Mouse (Mus musculus) left cerebral cortex, adult 8-10 months (tissue): ENCODE results near the gene Sbk1. TPM values are rescaled to one million over a fixed set of nuclear protein-coding genes. Genes with fewer than 3 reads are reported as not detected.
A peak's percentile ranks its signal among the peaks of the same experiment; 100 is the strongest.
"Not testable (repeated sequence)": the region's sequence is repeated elsewhere in the genome, so short reads cannot be mapped to it uniquely, and the experiment has no call there.

Experiments
- DNase-seq, 2 experiments: peaks; one replicate each; pipeline ENCODE4 v3.0.0; 2022; ENCODE audit warnings: low spot score in 2 of 2
- total RNA-seq, 4 experiments: library from RNA; stranded (reverse); gene quantifications; 2 replicates each; pipeline ENCODE4 v1.2.4; 2022

Gene Sbk1
- total RNA-seq, 4 experiments from 2014 or later: 50.0 to 62.1 (median 56.5) TPM

DNA sequence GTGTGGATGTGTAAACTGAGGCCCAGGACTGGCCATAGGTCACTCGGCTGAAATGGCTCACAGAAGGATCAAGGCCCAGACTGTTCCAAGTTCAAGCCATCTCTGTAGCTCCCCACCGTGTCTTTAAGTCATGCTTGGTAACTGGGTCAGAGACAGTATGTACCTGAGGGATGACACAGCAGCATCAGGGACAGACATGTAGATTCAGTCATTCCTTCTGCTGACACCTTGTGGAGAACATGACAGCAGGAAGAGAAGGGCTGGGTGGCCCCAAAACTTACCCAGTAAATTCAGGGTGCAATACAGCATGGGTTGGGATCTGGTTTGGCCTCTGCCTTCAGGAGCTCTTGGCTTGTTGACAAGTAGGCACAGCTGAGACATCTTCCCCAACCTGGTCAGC, 13.9 kb downstream of the Sbk1 start:
- no peak for DNase-seq

DNA sequence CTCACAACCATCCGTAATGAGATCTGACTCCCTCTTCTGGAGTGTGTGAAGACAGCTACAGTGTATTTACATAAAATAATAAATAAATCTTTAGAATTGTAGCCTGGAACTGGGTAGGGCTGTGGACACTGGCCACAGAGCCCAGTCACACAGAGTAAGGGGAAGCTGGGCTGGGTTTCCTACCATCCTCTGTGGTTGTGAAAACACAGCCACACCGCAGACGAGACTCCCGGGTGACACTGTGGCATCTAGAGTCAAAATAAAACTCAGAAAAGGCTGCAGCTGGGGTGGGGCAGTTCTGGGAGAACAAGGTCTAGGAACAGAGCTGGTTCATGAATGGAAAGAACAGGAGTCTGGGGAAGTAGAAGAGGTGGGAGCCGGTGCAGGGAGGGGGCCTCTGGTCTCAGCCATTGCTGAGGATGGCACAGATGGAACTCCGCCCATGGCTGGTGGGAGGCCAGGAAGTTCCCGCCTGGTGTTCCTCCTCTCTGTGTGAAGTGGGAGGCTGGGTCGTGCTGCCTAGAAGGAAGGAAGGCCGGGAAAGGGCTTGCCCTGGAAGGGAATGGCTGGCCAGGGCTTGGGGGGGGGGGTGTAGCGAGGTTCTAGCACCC, 15.2 kb downstream of the Sbk1 start:
- peak in 1 of 2 experiments; percentile 61 for DNase-seq

GRCm38 (mm10) chr7:126288104-126288497, 15.7 kb downstream of the Sbk1 start:
- DNase-seq: no peak

GRCm38 (mm10) chr7:126288571-126289091, 16.2 kb downstream of the Sbk1 start:
- no peak for DNase-seq

GRCm38 (mm10) chr7:126289371-126289770, 17.0 kb downstream of the Sbk1 start:
- no peak for DNase-seq

DNA sequence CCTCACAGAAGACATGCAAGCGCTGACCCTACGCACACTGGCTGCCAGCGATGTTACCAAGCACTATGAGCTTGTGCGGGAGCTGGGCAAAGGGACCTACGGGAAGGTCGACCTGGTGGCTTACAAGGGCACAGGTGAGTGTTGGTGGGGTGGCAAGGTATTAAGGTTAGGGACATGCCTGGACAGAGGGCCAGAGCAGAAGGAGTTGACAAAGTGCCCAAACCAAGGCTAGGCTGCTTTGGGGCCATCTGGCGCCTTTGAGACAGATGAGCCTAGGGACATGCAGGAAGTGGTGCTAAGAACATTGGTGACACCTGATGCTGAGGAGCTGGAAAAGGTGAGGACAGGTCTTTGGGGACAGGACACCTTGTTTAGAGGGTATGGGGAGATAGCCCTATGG, 17.5 kb downstream of the Sbk1 start:
- DNase-seq: no peak

- no peak for DNase-seq
These were observed 19.5 kb downstream of the Sbk1 start for GRCm38 (mm10) chr7:126291681-126292545.

DNA sequence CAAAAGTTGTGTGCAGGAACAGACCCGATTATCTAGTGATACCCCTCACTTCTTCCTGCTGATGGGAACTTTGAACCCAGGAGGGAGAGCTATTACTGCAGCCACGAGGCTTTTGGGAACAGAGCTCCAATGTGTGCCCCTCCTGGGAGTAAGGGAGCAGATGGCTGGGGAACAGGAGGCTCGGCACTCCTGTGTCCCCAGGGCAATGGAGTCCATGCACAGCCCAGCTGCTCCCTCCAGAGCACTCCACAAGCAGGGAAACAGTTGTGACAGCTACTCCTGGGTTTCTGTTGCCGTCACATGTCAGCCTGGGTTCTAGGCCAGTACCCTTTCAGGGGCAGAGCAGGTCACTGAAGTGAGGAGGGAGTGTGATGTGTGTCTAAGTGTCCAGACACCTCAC, 20.7 kb downstream of the Sbk1 start:
- no peak for DNase-seq

DNA sequence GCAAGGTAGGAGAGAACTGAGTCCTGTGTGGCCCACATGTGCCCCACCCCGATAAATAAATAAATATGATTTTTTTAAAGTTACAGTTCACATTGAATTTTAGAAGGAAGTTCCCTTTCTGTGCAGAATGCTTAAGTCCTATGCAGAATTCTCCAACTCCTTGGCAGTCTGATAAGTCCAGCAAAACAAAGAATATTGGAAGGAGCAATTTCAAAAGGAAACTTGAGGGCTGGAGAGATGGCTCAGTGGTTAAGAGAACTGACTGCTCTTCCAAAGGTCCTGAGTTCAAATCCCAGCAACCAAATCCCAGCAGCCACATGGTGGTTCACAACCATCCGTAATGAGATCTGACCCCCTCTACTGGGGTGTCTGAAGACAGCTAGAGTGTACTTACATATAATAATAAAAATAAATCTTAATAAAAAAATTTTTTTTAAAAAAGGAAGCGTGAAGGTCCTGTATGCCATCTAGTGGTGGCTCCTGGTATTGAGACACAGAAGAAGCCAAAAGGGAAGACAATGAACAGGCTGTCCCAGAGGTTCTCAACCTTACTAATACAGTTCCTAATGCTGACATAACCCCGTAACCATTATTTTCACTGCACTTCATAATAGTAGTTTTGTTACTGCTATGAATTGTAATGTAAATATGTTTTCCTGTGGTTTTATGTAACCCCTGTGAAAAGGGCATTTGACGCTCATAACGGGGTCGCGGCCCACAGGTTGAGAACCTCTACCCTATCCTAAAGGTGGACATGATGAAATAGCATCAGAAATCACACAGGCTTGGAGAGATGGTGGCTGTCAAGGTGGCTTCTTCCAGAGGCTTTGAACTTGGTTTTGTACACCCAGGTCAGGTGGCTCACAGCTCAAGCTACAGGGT, 25.4 kb downstream of the Sbk1 start:
- no peak for DNase-seq

GRCm38 (mm10) chr7:126298856-126299255, 26.4 kb downstream of the Sbk1 start:
- DNase-seq: no peak

DNA sequence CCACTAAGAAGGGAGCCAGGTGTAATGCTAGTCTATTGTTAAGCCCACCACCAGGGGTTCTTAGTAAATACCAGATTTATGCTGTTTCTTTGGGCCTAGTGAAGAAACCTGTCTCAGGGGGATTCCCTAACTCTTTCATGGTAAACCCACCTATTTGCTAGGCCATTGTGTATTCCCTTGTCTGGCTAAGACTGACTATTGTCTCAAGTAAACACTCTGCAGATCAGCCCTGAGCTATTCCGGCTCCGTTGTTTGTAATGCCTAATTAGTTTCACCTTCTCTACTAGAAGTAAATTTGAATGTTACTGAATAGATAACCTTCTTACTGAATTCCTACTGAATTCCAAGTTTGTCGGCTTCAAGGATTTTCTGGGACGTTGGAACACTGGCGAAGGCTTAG, 29.4 kb downstream of the Sbk1 start:
- DNase-seq: not testable (repeated sequence)

- no peak for DNase-seq
These were observed 39.4 kb downstream of the Sbk1 start for GRCm38 (mm10) chr7:126311822-126312221.

GRCm38 (mm10) chr7:126313309-126313708, 40.9 kb downstream of the Sbk1 start:
- DNase-seq: no peak

DNA sequence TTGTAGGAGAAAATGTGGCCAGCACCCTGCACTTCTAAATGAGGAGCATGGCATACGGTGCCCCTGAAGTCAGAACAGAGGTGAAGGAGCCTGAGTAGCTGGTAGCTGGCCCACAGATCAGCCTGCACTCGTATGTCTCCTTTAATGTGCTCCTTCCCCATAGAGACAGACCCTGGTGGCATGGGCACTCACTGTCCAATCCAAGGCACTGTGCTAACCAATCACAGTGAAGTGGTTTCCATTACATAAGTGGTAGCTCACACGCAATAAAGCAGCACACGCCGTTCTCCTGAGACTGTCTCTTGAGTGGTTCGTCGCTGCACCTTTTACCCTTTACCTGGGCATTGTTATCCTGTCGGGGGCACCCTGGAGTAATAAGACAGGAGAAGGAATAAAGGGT, 41.9 kb downstream of the Sbk1 start:
- DNase-seq: no peak

DNA sequence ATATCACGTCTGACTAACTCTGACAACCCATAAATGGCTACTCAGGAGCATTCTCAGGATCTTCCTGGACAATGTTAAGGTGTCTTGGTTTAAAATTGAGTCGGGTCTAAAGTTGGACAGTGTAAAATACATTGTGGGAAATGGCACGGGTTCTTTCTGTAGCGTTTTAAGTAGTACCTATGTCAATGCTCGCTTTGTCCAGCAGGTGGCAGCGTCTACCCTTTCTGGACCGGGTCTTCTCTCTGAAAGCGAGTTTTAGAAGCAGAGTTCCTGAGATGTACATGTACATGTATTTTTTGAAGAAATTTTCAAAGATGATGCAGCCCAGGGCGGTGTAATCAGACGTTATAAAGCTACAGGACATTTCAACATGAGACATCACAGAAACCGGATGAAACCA, 51.3 kb downstream of the Sbk1 start:
- DNase-seq: peak; percentile 12 to 79

- DNase-seq: no peak
These were observed 52.4 kb downstream of the Sbk1 start for GRCm38 (mm10) chr7:126324791-126325190.

DNA sequence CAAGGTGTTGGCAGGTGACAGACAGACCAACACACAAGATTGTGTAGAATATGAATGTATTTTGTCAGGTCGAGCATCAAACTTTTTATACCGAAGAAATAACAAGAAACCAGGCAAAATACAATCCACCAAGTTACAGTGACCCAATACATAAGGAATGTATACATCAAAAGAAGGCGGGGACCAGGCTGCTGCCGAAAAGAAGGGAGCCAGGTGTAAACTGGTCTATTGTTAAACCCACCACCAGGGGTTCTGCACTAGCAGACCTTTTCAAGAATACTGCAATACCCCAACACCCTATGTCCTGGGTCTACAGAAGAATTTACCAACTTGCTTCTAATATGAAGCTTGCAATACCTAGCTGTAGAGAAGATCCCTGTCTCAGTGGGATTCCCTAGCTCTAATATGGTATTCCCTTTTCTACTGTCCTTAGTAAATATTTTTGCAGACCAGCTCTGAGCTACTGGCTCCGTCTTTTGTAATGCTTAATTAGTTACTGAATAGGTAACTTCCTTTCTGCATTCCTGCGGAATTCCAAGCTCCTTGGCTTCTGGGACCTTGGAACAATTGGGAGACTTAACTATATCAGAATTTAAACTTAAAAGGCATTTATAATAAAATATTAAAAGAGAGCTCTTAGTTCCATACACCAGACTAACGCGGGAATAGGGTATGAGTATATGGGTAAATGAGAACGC, 53.3 kb downstream of the Sbk1 start:
- not testable (repeated sequence) for DNase-seq

- DNase-seq: not testable (repeated sequence)
These were observed 56.4 kb downstream of the Sbk1 start for GRCm38 (mm10) chr7:126328848-126329247.

DNA sequence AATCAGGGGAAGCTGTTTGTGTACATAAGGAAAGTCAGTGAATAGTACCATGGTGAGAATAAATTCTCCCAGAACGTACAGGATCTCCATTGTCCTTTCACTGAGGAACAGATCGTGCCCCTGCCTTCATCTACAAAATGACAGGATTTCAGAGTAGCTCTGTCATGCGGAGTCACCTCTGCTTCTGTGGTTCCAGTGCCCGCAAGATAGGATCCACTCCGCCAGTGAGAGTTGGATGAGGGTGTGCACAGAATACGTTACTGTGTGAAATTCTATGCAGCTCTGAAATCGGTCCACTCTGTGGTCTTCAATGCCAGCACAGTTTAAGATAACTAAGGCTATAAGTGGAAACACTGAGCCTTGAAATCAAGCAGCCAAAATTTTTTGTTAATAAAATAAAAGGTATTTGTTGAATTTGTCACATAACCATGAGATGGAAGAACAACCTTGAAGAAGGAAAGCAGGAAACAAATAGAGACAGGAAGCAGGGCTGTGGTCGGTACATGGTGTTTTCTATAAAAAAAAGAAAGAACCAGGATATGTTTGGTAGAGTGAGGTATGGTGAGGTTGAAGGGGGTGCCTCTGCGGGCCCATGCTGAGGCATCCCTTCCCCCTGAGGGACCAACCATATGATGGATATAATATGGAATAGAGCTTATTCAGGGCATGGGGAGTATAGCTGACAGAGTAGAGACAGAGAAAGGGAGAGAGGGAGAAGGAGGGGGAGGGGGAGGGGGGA, 57.7 kb downstream of the Sbk1 start:
- no peak for DNase-seq

GRCm38 (mm10) chr7:126330693-126331092, 58.3 kb downstream of the Sbk1 start:
- DNase-seq: no peak
